Mouse (Mus musculus): ENCODE measurements around the gene Cdk2ap2.

DNA sequence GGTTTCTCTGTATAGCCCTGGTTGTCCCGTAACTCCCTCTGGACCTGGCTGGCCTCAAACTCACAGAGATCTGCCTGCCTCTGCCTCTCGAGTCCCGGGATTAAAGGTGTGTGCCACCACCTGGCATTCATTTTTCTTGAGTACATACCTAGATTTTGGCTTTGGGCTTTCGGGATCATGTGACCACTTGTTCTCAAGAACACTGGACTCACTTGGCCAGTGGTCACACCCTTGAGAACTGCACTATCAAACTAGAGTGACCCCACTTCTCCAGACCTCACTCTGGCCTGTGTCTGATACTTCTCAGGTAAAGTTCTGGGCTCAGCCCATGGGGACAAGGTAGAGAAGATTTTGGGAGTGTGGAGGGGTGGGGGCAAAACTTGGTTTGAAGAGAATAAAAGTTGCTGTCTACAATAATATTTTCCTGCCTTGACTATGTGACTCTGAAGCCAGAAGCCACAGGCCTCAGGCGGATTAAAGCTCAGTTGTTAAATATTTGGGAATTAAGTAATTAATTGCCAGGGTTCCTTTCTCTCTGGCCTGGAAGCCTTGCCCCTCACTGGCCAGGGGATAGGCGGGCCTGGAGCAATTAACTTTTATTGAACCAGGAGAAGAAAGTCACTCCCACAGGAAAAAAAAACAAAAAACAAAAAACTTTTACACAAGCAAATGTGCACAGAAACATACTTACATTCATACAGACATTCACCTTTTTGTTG lies 24.1 kb upstream of the Cdk2ap2 start:
- TF ChIP-seq CTCF (IDR thresholded peaks at IDR 0.05; ENCODE audit: low read depth, low read length) (no peak), POLR2A (IDR thresholded peaks at IDR 0.05; ENCODE audit: borderline replicate concordance, low read depth, low read length) (no peak)

Measured in bone marrow macrophage, adult 2 months (primary cell).